Mouse (Mus musculus) thymus, adult 2 months (tissue): ENCODE data around the gene Tnfsf13.

Experiments used
- CTCF ChIP-seq: fragments of 200-500 bp; IDR thresholded peaks from 2 replicates; pipeline ENCODE4 v1.5.1; 2012; ENCODE audit warnings: mild to moderate bottlenecking, control low read depth, low read length, moderate library complexity, borderline replicate concordance; ENCODE audit not compliant: control insufficient read depth, poor library complexity, insufficient read depth; ENCODE audit errors: extremely low read depth
- POLR2A ChIP-seq: fragments of 200-500 bp; IDR thresholded peaks from 2 replicates; pipeline ENCODE4 v1.6.1; 2012; ENCODE audit warnings: mild to moderate bottlenecking, low read length, control low read depth, moderate library complexity; ENCODE audit not compliant: control insufficient read depth, poor library complexity, insufficient read depth; ENCODE audit errors: extremely low read depth

- no peak for TF ChIP-seq CTCF
- no peak for TF ChIP-seq POLR2A
Observed at GRCm38 (mm10) chr11:69656065-69656455, 29.5 kb downstream of the Tnfsf13 start.
